Mouse (Mus musculus): ENCODE results near the gene Cplx2. TPM values are rescaled to one million over a fixed set of nuclear protein-coding genes. Genes with fewer than 3 reads are reported as not detected.
A peak's percentile ranks its signal among the peaks of the same experiment; 100 is the strongest.

Cplx2 gene
- total RNA-seq (2021), result 1,000 to 10,000 TPM; 1,009 to 1,066 TPM
- long read RNA-seq, experiment 1, full-length matches to known transcripts, result 4 of 331 reads
- long read RNA-seq, experiment 1, partial matches to known transcripts, result 2 of 331 reads
- long read RNA-seq, experiment 1, other reads (novel, unspliced or antisense), result 325 of 331 reads
- long read RNA-seq, experiment 2, full-length matches to known transcripts, result 3 of 376 reads
- long read RNA-seq, experiment 2, partial matches to known transcripts, result 0 of 376 reads
- long read RNA-seq, experiment 2, other reads (novel, unspliced or antisense), result 373 of 376 reads

DNA sequence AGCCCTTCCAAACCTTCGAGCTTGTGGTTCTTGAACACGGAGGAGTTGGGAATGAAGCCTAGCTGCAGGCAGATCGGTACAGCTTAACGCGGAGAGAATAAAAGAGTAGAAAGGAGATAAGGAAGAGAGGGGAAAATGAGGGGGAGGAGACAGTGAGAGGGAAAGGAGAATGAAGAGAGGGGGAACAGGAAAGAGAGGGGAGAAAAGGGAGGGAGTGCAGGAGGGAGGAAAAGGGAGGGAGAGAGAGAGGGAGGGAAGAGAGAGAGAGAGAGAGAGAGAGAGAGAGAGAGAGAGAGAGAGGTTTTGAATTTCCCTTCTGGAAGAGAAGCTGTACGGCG is at the start of gene Cplx2:
Gene Cplx2 (plus strand): TSS at position 301 of the 338 bp plus-strand sequence.
- no peak for TF ChIP-seq CTCF (conservative IDR thresholded peaks at IDR 0.05)
- no peak for DNase-seq (ENCODE audit: low spot score in 2 of 2)
- Histone ChIP-seq H3K4me3 (peak within 1 kb of the TSS; percentile 52), H3K27ac (peak within 1 kb of the TSS; percentile 98)

DNA sequence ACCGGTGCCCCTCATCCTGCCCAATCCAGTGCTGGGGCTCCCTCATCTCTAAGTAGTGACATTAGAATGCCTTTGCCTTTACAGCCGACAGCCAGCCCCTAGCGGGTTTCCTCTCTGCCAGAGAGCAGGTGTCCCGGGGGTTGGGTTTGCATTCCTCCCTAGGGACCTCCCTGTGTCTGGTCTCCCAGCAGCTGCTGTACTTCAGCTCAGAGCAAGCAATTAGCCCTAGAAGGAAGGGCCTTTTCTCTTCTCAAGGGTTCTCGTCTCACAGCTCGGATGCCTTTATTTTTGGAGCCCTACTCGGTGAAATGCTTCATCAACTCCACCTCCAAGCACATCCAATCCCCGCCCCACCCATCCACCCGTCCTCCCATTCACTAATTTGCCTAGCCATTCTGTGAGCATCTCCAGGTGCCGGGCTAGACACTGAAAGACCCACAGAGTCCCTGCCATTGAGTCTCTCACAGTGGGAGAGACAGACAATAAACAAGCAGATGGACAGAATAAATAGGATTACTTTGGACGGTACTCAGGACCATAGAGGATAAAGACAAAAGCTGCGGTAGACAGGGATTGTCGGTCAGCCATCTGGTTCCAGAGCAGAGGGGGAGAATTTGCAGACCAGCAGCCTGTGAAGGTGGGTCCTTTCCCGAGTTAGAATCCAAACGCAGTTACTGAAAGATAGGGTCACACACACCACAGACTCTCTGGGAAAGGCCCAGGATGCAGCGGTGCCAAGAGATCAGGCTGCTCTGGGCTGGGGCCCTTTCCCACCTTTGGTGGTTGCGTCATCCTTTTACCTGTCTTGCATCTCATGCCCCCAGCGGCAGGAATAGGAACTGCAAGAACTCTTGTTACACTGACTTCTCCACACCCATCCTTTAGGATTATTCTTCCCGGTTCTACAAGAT is 48.5 kb upstream of the Cplx2 start:
- Histone ChIP-seq H3K4me3 (no peak overlapping the region), H3K27ac (peak overlapping the region; percentile 83)
- peak; percentile 58 to 64 for DNase-seq (ENCODE audit: low spot score in 2 of 2)
- TF ChIP-seq CTCF (conservative IDR thresholded peaks at IDR 0.05), result peak; percentile 84

DNA sequence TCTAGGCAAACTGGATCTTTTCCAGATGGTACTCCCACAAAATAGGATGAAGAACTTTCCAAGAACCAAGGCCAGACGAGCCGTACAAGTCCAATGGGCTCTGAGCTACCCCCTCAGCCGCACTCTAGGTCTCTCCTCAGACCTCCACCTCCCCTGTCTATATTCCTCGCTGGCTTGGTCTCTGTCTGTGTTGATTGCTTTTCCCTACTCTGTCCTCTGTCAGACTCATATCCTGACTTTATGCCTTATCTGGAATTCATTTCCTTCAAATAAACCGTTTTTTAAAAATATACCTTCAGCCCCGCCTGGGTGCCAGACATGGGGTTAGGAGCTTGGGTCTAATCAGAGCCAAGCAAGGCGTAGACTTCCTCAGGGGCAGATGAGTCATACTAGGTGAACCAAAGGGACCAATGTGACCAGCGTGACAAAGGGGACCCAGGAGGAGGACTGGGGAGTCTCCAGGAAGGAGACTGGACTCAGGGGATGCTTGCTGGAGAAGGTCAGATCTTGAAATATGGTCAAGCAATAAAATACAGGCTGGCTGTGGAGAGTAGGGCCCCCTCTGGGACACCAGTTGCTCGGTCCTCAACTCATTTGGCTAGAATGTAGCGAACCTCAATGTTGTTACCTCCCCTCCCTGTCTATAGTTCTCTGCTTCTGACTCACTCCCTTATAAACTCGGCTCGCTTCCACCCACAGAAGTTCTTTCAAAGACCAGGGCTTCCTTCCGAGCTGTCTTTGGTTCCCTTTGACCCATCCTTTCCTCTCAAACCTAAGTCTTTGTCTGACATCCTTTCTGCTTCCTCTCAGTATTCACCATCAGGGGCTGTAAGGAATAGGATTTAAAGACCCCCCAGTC is 47.6 kb upstream of the Cplx2 start:
- H3K27ac ChIP-seq, result peak overlapping the region; percentile 83

DNA sequence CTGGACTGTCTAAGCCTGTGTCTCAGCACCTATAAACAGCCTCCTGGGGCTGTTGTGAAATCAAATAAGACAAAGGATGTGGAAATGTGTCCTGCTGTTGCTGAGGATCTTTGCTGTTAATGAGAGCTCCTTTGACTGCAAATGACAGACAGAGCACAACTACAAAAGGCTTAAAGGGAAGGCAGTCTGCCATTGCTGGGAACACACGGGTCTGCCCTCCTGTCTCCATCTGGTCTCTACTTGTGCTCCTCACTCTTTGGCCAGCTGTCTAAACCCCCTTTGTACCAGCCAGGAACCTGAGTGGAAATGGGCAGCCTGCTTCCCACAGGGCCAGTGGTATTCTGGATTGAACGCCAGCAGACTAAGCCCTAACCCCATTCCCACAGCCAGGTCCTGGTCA is 47.0 kb upstream of the Cplx2 start:
- no peak for TF ChIP-seq CTCF (conservative IDR thresholded peaks at IDR 0.05)
- Histone ChIP-seq H3K27ac (peak overlapping the region; percentile 83), H3K4me3 (no peak overlapping the region)
- no peak for DNase-seq (ENCODE audit: low spot score in 2 of 2)

More for the DNA sequence above, 47.6 kb upstream of the Cplx2 start:
- no peak for DNase-seq (ENCODE audit: low spot score in 2 of 2)
- no peak; the same call in 1 of the 2 replicates for TF ChIP-seq CTCF (conservative IDR thresholded peaks at IDR 0.05)
- H3K4me3 ChIP-seq, result no peak overlapping the region

DNA sequence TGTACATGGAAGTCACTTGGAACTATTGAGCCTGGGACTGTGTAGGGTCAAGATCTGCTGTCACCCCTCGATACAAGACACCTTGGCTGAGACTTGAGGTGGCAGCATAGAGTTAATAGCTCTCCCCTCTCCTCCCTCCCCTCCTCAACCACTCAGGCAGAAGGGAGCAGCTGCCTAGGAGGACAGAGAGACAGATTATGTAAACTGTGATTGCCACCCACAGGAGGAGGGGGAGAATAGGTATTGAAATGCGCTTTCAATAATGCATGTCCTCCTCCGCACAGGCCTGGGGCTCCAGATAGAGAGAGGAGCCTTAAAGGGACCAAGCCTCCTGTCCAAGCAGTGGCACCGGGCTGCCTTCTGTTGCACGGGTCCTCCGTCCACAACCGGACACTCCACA is 45.3 kb upstream of the Cplx2 start:
- DNase-seq (ENCODE audit: low spot score in 2 of 2), result peak; percentile 55 to 82
- Histone ChIP-seq H3K27ac (peak overlapping the region; percentile 83), H3K4me3 (no peak overlapping the region)
- peak; percentile 17; the same call in 1 of the 2 replicates for TF ChIP-seq CTCF (conservative IDR thresholded peaks at IDR 0.05)

DNA sequence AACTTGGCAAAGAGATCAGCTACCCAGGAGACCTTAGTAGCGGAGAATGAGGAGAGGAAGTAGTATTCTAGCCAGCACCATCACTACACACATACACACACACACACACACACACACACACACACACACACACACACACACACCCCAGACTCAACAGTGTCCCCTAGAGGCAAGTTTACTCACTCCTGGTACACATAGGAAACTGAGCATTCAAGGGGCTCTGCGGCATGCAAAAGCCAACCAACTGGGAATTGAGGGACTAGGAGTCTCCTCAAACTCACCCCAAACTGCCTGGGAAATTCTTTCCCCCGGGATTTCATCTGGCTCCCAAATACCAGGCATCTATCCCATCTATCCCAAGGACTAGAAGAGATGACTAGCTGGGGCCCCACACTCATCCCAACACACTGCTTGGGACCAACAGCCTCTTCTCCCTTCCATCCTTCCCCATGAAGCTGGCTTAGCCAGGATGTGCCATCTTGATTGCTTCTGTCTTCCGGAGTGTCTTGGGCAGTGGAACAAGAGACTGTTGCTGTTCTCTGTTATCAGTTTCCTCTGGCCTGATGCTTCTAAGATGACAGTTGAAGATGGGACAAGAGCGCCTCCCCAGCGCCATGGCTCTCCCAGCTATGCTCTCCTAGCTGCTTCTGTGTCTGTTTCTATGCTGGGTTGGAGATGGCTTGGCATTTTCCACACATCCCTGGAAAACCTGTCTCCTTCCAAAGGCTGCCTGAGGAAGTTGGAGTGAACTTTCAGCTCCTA is 44.3 kb upstream of the Cplx2 start:
- no peak for DNase-seq (ENCODE audit: low spot score in 2 of 2)
- no peak; the same call in 1 of the 2 replicates for TF ChIP-seq CTCF (conservative IDR thresholded peaks at IDR 0.05)
- Histone ChIP-seq H3K4me3 (no peak overlapping the region), H3K27ac (peak overlapping the region; percentile 83)

DNA sequence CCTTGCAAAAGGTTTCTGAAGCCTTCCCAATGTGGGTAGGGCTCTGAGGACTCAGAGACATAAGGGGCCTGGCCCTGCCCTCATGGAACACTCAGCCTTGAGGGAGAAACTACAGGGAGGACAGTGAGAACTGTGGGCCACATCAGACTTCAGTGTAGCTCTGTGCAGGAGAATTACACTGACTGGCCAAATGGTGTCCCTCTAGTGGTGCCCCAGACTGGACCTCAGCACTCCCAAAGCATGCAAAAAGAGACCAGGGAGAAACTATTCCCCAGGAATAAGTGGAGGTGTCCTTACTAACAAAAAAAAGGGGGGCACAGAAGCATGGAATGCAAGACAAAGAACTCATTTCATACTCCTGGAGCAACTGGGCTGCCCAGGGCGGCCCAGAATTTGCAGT is 43.1 kb upstream of the Cplx2 start:
- H3K4me3 ChIP-seq, result no peak overlapping the region
- peak overlapping the region; percentile 57; the same call in 1 of the 2 replicates for H3K27ac ChIP-seq
- peak; percentile 19 for TF ChIP-seq CTCF (conservative IDR thresholded peaks at IDR 0.05)
- DNase-seq (ENCODE audit: low spot score in 2 of 2), result no peak

DNA sequence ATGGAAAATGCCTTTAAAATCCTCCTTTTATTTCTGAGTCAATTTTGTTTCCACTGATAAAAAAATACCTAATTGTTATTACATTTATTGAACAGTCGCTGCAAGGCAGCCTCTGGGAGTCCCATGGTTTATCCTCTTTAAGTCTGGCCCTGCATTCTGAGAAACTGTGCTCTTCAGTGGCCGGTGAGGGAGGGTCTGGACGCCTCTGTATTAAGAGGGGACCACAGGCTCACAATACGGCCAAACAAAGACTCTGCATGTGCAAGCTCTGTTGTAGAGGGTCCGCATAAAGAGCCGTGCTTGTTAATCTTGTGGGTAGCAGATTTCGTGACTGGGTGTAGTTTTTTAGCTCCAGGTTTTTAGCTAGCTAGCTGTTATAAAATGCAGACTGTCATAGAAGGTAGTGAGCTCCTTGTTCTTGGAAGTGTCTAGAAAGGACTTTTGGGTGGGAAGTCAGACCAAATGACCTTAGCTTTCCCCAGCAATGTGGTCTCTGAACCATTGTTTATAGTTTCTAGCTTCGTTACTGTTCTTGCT is 42.1 kb upstream of the Cplx2 start:
- no peak for TF ChIP-seq CTCF (conservative IDR thresholded peaks at IDR 0.05)
- Histone ChIP-seq H3K27ac (peak overlapping the region; percentile 77), H3K4me3 (no peak overlapping the region)
- DNase-seq (ENCODE audit: low spot score in 2 of 2), result no peak

DNA sequence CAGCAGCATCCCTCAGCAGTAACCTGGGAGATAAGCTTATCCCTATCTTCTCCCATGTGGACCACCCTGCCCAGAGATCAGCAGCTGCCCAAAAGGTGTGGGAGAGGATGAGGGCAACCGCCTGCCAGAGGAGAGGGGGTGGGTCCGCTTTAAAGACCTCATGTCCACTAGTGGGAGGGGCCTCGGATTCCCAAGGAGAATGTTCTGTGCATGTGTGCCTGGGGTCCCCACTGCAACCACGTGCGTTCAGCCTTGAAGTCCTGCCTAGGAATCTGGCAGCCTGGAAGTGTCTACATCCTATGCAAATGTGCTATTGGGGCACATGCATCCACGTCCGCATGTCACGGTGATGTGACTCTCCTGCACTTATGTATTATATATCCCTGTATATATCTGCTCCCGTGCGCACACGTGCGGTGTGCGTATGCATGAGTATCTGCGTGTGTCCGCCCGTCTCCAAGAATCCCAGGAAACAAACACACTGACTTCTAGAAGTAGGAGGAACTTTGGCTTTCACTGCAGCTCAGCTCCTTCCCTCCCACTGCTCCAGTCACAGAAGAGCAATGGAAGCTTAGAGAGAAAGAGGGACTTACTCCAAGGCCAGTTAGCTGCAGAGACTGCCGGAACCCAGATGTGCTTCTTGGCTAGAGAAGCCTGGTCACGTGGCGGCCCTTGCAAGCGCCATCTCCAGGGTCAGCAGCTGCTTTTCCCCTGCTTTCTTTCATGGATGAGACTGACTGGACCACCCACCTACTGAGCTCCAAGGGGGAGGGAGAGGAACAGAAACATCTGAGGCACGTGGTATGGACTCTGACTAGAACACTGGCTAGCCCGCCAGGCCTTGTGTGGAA is 39.1 kb upstream of the Cplx2 start:
- H3K4me3 ChIP-seq, result no peak overlapping the region
- no peak for TF ChIP-seq CTCF (conservative IDR thresholded peaks at IDR 0.05)
- H3K27ac ChIP-seq, result peak overlapping the region; percentile 57; the same call in 1 of the 2 replicates
- DNase-seq (ENCODE audit: low spot score in 2 of 2), result peak in 1 of 2 experiments; percentile 41

DNA sequence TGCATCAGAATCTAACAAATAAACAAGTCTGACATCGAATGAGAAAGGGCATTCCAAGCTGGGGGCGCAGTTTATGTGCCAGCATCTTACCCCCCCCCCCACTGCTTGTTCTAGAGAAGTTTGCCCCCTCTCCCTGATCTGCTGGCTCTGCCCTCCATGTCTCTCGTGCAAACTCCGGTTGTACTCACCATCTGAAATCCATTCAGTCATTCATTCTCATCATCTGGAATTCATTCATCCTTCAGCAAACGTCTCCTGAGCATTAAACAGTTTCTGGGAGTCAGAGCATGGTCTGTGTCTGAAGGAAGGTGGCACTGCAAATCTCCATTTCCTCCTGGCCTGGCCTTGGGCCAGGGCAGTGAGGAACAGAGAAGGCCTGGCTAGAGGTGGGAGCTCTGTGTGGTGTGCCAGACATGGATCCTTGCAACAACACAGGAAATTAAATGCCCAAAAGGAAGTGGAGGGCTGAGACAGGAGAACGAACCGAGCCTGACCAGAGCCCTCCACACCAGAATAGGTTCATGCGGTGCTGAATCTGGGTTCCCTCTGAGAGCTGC is 38.1 kb upstream of the Cplx2 start:
- Histone ChIP-seq H3K4me3 (no peak overlapping the region), H3K27ac (no peak overlapping the region; the same call in 1 of the 2 replicates)
- no peak for DNase-seq (ENCODE audit: low spot score in 2 of 2)
- TF ChIP-seq CTCF (conservative IDR thresholded peaks at IDR 0.05), result no peak
